Mouse (Mus musculus): ENCODE data around the gene Sspn. TPM values are rescaled to one million over a fixed set of nuclear protein-coding genes. Genes with fewer than 3 reads are reported as not detected.

The Sspn gene
- not detected for total RNA-seq (2023)

GRCm38 (mm10) chr6:145931341-145931740 lies at the start of gene Sspn:
Sspn (plus strand) TSS chr6:145931641.

Other genes starting within 250 kb of the Sspn start
- 3.0 TPM for gene Rassf8, start 184.9 kb upstream of the Sspn start, total RNA-seq (2023)
- gene Bhlhe41, start 66.1 kb upstream of the Sspn start, total RNA-seq (2023): 2.1 TPM

Measured in CD8-positive naive resting alpha-beta T cell, adult 57 days (primary cell).